Mouse (Mus musculus) CH12.LX (cell line): ENCODE results near the gene Ccdc50.

Experiments used
- BHLHE40 ChIP-seq: IDR thresholded peaks from 2 replicates; pipeline ENCODE4 v1.6.1; 2011; ENCODE audit warnings: mild to moderate bottlenecking, low read depth, low read length, improper control_type of control experiment
- CTCF ChIP-seq, 2 experiments: IDR thresholded peaks in 1 of 2; conservative IDR thresholded peaks in 1 of 2; 2 replicates each; pipeline ENCODE4 v1.5.1; 2011 to 2012; ENCODE audit warnings: low read depth in 2 of 2, low read length in 2 of 2, improper control_type of control experiment in 1 of 2, inconsistent platforms in 1 of 2, mild to moderate bottlenecking in 1 of 2, moderate library complexity in 1 of 2
- E2F4 ChIP-seq: IDR thresholded peaks from 2 replicates; pipeline ENCODE4 v1.6.1; 2011; ENCODE audit warnings: low read depth, low read length, improper control_type of control experiment; ENCODE audit not compliant: insufficient replicate concordance
- ELF1 ChIP-seq: IDR thresholded peaks from 2 replicates; pipeline ENCODE4 v1.6.1; 2014; ENCODE audit warnings: low read depth, mild to moderate bottlenecking, inconsistent platforms, low read length, improper control_type of control experiment
- EP300 ChIP-seq: IDR thresholded peaks from 2 replicates; pipeline ENCODE4 v1.6.1; 2011; ENCODE audit warnings: low read length, improper control_type of control experiment
- HCFC1 ChIP-seq: IDR thresholded peaks from 2 replicates; pipeline ENCODE4 v1.6.1; 2012; ENCODE audit warnings: low read depth, mild to moderate bottlenecking, inconsistent platforms, low read length, improper control_type of control experiment
- IRF4 ChIP-seq: IDR thresholded peaks from 2 replicates; pipeline ENCODE4 v1.6.1; 2014; ENCODE audit warnings: low read depth, mild to moderate bottlenecking, inconsistent platforms, low read length, improper control_type of control experiment
- JUND ChIP-seq: conservative IDR thresholded peaks from 2 replicates; pipeline ENCODE4 v1.6.1; 2011; ENCODE audit warnings: low read depth, low read length, improper control_type of control experiment
- NELFE ChIP-seq: IDR thresholded peaks from 2 replicates; pipeline ENCODE4 v1.6.1; 2011; ENCODE audit warnings: low read depth, low read length, improper control_type of control experiment
- POLR2A ChIP-seq: IDR thresholded peaks from 2 replicates; pipeline ENCODE4 v1.6.1; 2011; ENCODE audit warnings: low read depth, mild to moderate bottlenecking, improper control_type of control experiment, low read length
- RCOR1 ChIP-seq: conservative IDR thresholded peaks from 2 replicates; pipeline ENCODE4 v1.6.1; 2012; ENCODE audit warnings: low read depth, mild to moderate bottlenecking, inconsistent platforms, low read length, improper control_type of control experiment
- SMC3 ChIP-seq: IDR thresholded peaks from 2 replicates; pipeline ENCODE4 v1.6.1; 2011; ENCODE audit warnings: low read depth, low read length, improper control_type of control experiment
- TCF12 ChIP-seq: IDR thresholded peaks from 2 replicates; pipeline ENCODE4 v1.6.1; 2014; ENCODE audit warnings: low read depth, mild to moderate bottlenecking, inconsistent platforms, low read length, improper control_type of control experiment
- USF1 ChIP-seq: IDR thresholded peaks from 2 replicates; pipeline ENCODE4 v1.6.1; 2014; ENCODE audit warnings: low read depth, mild to moderate bottlenecking, inconsistent platforms, low read length, improper control_type of control experiment

GRCm38 (mm10) chr16:27399719-27400253 is 11.1 kb downstream of the Ccdc50 start:
- peak; percentile 96 for TF ChIP-seq EP300
- TF ChIP-seq IRF4, result peak; percentile 97
- no peak for TF ChIP-seq CTCF (conservative IDR thresholded peaks at IDR 0.05 in 1 of 2, IDR thresholded peaks at IDR 0.05 in 1 of 2; ENCODE audit: low read depth in 2 of 2, low read length in 2 of 2)
- TF ChIP-seq BHLHE40, result peak; percentile 72
- no peak for TF ChIP-seq ELF1
- TF ChIP-seq TCF12, result peak; percentile 57
- TF ChIP-seq SMC3, result no peak
- TF ChIP-seq NELFE, result no peak
- no peak for TF ChIP-seq E2F4
- peak; percentile 95 for TF ChIP-seq JUND
- TF ChIP-seq POLR2A, result no peak
- TF ChIP-seq USF1, result no peak
- TF ChIP-seq HCFC1, result peak; percentile 21
- peak; percentile 68 for TF ChIP-seq RCOR1
